Mouse (Mus musculus) embryonic facial prominence, embryonic 12.5 days (tissue): ENCODE data around the gene Lclat1. TPM values are rescaled to one million over a fixed set of nuclear protein-coding genes. Genes with fewer than 3 reads are reported as not detected.
"Not testable (repeated sequence)": the region's sequence is repeated elsewhere in the genome, so short reads cannot be mapped to it uniquely, and the experiment has no call there.

Source experiments
- ATAC-seq: fragments of 200-750 bp; cut with Nextera tagmentation; 2 replicates; pipeline ENCODE4 v1.8.0; 2017; ENCODE audit not compliant: insufficient number of reproducible peaks, insufficient read depth, low FRiP score, low TSS enrichment
- H3K27ac ChIP-seq: fragments of 300-500 bp; sonication (generic); 2 replicates; pipeline ENCODE4 v1.5.1; 2016; ENCODE audit warnings: mild to moderate bottlenecking
- H3K27me3 ChIP-seq: fragments of 300-500 bp; sonication (generic); 2 replicates; pipeline ENCODE4 v1.6.1; 2016; ENCODE audit warnings: mild to moderate bottlenecking, moderate library complexity
- H3K36me3 ChIP-seq: fragments of 300-500 bp; sonication (generic); 2 replicates; pipeline ENCODE4 v1.6.1; 2016; ENCODE audit warnings: mild to moderate bottlenecking
- H3K4me1 ChIP-seq: fragments of 300-500 bp; sonication (generic); 2 replicates; pipeline ENCODE4 v1.6.1; 2016
- H3K4me2 ChIP-seq: fragments of 300-500 bp; sonication (generic); replicated peaks from 2 replicates; pipeline ENCODE4 v1.6.1; 2016; ENCODE audit warnings: mild to moderate bottlenecking, moderate library complexity
- H3K4me3 ChIP-seq: fragments of 300-500 bp; sonication (generic); 2 replicates; pipeline ENCODE4 v1.5.1; 2016; ENCODE audit warnings: mild to moderate bottlenecking
- H3K9ac ChIP-seq: fragments of 300-500 bp; sonication (generic); 2 replicates; pipeline ENCODE4 v1.6.1; 2016; ENCODE audit warnings: mild to moderate bottlenecking, moderate library complexity
- H3K9me3 ChIP-seq: fragments of 300-500 bp; sonication (generic); 2 replicates; pipeline ENCODE4 v1.6.1; 2016; ENCODE audit warnings: mild to moderate bottlenecking, moderate library complexity
- WGBS: fragments of 180-500 bp; shearing (Covaris S2); methylation state at CpG from one replicate; pipeline ENCODE4 v1.1.7; 2016; 5-methylcytosine and 5-hydroxymethylcytosine counted together
- polyA plus RNA-seq: library from polyadenylated mRNA; unstranded; fragments of >200 nt; fragmentation: Nextera tagmentation; extraction: Ambion mirVana; gene quantifications from 2 replicates; pipeline ENCODE4 v1.2.1, GENCODE M21; 2016

The Lclat1 gene
- polyA plus RNA-seq, 1 experiment from 2014 or later = 10.8 TPM

DNA sequence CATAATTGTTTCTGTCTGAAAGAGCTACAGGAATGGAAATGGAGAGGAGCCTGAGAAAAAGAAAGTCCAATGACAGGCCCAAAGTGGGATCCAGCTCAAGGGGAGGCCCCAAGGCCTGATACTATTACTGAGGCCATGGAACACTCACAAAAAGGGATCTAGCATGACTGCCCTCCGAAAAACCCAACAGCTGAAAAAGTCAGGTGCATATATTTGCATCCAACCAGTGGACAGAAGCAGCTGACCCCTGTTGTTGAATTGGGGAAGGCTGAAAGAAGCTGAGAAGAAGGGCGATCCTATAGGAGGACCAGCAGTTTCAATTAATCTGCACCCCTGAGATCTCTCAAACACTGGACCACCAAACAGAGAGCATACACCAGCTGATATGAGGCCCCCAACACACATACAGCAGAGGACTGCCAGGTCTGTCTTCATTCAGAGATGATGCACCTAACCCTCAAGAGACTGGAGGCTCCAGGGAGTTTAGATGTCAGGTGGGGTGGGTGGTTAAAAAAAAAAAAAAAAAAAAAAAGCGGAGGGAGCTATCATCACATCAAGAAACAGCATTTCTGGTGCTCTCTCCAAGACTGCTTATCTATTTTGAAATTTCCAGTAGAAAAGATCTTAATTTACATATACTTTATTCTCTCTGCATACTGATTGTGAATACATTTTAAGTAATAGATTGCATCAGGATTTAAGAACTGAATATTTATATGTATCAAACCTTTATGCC lies 45.2 kb downstream of the Lclat1 start:
- not testable (repeated sequence) for H3K4me2 ChIP-seq, ATAC-seq, H3K4me3 ChIP-seq, H3K27me3 ChIP-seq, H3K27ac ChIP-seq, H3K36me3 ChIP-seq, H3K9me3 ChIP-seq, H3K4me1 ChIP-seq, H3K9ac ChIP-seq
- WGBS = 90% methylated on average over 2 of the region's 3 CpGs

DNA sequence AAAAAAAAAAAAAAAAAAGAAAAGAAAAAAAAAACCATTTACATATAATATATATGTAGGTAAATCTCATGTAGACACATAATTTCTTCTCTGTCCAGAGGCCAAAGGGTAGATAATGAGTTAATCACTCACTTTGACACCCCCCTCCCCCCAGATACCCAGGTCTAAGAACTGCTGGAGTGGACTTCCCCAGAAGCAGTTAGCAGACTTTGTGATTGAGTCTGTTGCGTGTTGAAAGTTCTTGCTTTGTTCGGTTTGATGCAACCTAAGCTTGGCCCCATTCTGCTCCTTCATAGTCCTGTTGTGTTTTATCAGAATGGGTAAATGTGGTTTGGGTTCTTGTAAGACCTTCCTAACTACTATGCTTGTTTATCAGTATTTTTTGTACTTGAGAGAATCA lies 45.9 kb downstream of the Lclat1 start:
- Histone ChIP-seq H3K27ac (no peak overlapping the region), H3K4me3 (no peak overlapping the region), H3K27me3 (no peaks in the 10 kb centered on the region), H3K4me1 (no peaks in the 10 kb centered on the region), H3K9me3 (no peaks in the 10 kb centered on the region), H3K9ac (no peak overlapping the region), H3K36me3 (no peaks in the 10 kb centered on the region), H3K4me2 (no peak overlapping the region)
- no peak for ATAC-seq
- WGBS = 87% methylated on average over 2 of the region's 2 CpGs

DNA sequence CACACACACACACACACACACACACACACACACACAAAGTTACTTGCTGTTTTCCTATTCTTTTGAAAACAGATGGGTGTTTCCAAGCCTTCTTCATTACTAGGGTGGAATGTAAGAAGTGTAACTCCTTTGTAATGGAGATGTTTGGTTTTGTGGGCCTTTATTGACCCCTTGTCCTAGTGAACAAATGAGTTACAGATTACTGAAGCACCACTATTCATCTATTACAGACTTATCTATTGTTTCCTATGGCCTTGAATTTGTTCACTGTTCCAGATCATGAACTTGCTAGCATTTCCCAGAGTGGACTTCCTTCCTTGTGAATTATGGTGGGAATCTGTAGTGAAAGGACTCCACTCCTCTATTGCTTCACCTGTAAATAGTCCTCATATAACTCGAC lies 48.8 kb downstream of the Lclat1 start:
- WGBS = 83% methylated on average over 1 of the region's 1 CpGs
- H3K27ac ChIP-seq = no peak overlapping the region
- no peak overlapping the region for H3K4me3 ChIP-seq
- H3K4me2 ChIP-seq = no peak overlapping the region
- H3K4me1 ChIP-seq = no peaks in the 10 kb centered on the region
- no peaks in the 10 kb centered on the region for H3K9me3 ChIP-seq
- H3K36me3 ChIP-seq = no peaks in the 10 kb centered on the region
- no peak overlapping the region for H3K9ac ChIP-seq
- H3K27me3 ChIP-seq = no peaks in the 10 kb centered on the region
- no peak for ATAC-seq

DNA sequence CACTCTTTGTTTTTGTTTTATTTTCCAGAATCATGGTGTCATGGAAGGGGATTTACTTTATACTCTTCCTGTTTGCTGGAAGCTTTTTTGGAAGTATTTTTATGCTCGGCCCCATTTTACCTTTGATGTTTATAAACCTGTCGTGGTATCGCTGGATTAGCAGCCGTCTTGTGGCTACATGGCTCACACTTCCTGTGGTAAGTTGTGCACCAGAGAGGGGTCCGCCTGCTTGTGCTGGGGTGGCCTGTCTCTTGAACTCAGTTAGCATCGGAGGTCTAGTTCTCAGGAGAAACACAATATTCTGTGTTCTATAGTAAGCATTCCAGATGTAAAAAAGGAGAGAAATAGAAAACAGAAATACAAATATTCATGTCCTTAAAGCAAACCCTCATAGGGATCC lies 54.0 kb downstream of the Lclat1 start:
- Histone ChIP-seq H3K27ac (no peak overlapping the region), H3K27me3 (no peaks in the 10 kb centered on the region), H3K4me1 (no peaks in the 10 kb centered on the region), H3K36me3 (no peaks in the 10 kb centered on the region), H3K9ac (no peak overlapping the region), H3K4me2 (no peak overlapping the region), H3K4me3 (no peak overlapping the region), H3K9me3 (no peaks in the 10 kb centered on the region)
- ATAC-seq = no peak
- WGBS = 70% methylated on average over 6 of the region's 6 CpGs

DNA sequence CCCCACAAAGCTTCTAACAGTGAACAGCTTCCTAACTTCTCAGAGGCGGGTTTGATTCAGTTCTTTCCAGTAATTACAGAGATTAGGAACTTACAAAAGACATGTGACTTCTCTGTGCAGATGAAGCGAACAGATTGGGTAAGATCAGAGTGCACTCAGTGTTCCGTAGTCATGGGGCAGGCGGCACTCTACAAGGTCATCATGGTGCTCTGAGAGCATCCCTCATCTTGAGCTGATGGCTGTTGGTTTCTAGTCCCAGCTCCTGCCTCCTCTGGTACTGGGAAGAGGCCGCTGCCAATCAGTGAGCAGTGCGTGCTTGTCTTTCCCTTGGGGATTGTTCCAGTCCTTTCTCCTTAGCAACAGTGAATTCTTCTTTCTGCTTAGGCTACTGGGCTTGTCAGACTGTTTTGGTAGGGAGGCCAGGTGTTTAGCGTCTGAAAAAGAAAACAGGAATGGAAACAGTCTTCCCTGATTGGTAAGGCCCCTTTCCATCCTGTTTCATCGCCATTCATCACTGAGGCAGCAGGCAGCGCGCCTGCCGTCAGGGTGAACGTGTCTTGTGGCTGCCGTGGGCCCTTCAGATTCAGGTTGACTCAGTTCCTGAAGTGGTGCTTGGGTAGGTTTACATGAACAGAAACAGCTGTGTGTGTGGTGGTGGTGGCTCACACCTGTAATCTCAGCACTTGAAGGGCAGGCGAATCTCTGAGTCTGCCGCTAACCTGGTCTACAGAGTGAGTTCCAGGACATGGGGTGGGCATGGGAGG lies 54.8 kb downstream of the Lclat1 start:
- no peaks in the 10 kb centered on the region for H3K4me1 ChIP-seq
- H3K27ac ChIP-seq = no peak overlapping the region
- no peaks in the 10 kb centered on the region for H3K36me3 ChIP-seq
- no peak for ATAC-seq
- H3K9ac ChIP-seq = no peak overlapping the region
- H3K9me3 ChIP-seq = no peaks in the 10 kb centered on the region
- WGBS = 78% methylated on average over 15 of the region's 15 CpGs
- no peaks in the 10 kb centered on the region for H3K27me3 ChIP-seq
- no peak overlapping the region for H3K4me2 ChIP-seq
- no peak overlapping the region for H3K4me3 ChIP-seq

DNA sequence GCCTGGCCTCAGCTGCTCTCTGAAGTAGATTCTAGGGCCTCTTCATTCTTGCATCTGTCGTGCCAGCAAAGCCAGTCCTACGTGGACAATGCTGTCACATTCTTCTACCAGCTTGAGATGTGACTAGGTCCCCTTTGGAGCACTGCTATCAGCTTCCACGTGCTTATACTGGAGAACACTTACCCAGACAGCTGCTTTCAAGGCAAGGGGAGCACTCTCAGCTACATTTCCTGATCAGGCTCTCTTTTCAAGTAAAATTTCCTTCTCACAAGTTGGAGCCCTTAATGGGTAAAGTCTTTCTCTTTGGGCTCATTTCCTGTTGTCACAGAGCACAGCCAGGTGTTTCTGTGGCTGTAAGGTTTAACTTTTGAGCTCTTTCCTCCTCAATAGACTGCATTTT lies 55.8 kb downstream of the Lclat1 start:
- ATAC-seq = no peak
- Histone ChIP-seq H3K4me3 (no peak overlapping the region), H3K27ac (no peak overlapping the region), H3K9me3 (no peaks in the 10 kb centered on the region), H3K27me3 (no peaks in the 10 kb centered on the region), H3K9ac (no peak overlapping the region), H3K4me2 (no peak overlapping the region), H3K4me1 (no peaks in the 10 kb centered on the region), H3K36me3 (no peaks in the 10 kb centered on the region)
- 69% methylated on average over 3 of the region's 3 CpGs for WGBS

DNA sequence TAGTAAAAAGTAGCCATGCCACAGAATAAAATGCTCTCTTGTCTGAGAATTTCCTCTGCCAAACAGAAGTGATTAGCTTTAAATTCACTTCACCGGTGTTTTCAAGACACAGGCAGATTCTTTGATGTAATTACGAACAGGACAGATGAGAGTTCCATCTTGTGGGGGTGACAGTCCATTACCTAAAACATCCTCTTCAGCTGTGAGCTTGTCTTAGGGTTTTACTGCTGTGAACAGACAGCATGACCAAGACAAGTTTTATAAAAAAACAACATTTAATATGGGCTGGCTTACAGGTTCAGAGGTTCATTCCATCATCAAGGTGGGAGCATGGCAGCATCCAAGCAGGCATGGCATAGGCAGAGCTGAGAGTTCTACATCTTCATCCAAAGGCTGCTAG lies 56.3 kb downstream of the Lclat1 start:
- Histone ChIP-seq H3K27me3 (no peaks in the 10 kb centered on the region), H3K4me2 (no peak overlapping the region), H3K9ac (no peak overlapping the region), H3K4me1 (no peaks in the 10 kb centered on the region), H3K9me3 (no peaks in the 10 kb centered on the region), H3K27ac (no peak overlapping the region), H3K36me3 (no peaks in the 10 kb centered on the region), H3K4me3 (no peak overlapping the region)
- ATAC-seq = no peak
- WGBS = 80% methylated on average over 2 of the region's 2 CpGs

DNA sequence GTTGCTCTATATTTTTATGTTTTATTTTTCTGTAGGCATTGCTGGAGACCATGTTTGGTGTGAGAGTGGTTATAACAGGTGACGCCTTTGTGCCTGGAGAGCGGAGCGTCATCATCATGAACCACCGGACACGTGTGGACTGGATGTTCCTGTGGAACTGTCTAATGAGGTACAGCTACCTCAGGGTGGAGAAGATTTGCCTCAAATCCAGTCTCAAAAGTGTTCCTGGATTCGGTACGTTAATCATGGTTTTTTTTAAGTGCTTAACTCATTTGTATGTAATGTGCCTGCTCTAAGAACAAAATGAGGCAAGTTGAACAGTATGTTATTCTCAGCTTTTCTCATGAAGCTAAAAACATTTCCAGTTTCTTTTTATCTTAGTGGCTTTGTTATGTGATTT lies 61.7 kb downstream of the Lclat1 start:
- no peaks in the 10 kb centered on the region for H3K4me1 ChIP-seq
- no peak overlapping the region for H3K4me3 ChIP-seq
- peaks cover 9% of the 10 kb centered on the region; the same call in 1 of the 2 replicates for H3K36me3 ChIP-seq
- H3K9ac ChIP-seq = no peak overlapping the region
- WGBS = 93% methylated on average over 7 of the region's 7 CpGs
- H3K9me3 ChIP-seq = no peaks in the 10 kb centered on the region
- no peak overlapping the region for H3K4me2 ChIP-seq
- no peaks in the 10 kb centered on the region for H3K27me3 ChIP-seq
- H3K27ac ChIP-seq = no peak overlapping the region
- no peak for ATAC-seq

DNA sequence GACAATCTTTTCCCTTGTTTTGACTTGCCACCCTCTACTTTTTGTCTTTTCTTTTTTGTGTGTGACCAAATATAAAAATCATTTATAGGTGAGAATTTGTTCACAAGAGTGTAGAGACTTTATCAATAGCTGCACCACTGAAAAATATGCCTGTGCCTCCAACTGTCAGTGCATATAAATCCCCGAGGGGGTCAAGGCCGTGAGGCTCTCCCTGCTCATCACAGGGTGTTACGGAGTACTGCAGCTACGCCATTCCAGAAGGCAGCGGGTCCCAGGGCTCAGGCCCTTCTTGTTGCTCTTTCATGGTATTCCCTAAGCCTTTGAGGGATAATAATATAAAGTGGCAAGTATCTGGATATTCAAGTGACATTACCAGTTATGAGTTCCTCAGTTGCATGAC lies 62.4 kb downstream of the Lclat1 start:
- 89% methylated on average over 5 of the region's 5 CpGs for WGBS

DNA sequence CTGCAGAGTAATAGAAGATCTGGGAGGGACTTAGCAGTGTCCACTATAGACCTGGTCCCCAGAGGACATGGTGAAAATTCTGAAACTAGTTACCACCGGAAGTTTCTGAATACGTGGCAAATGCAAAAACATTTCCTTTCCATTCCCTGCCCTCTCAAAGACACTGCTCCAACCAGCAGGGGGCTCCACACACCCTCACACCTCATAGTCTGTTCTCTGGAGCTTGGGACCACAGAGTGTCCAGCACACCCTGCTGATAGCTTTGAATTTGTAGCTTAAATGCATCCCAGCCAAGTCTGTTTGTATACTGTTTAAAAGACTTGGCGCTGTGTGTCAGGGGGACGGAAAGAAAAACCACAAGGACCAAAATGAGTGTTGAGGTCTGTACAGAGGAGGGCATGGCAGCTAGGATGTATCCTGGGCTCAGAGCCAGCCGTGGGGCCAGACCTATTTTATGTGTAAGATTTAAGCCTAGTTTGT lies 66.3 kb downstream of the Lclat1 start:
- H3K27ac ChIP-seq = peak overlapping the region; percentile 9; the same call in 1 of the 2 replicates
- H3K4me2 ChIP-seq = no peak overlapping the region
- no peak for ATAC-seq
- H3K9me3 ChIP-seq = no peaks in the 10 kb centered on the region
- H3K4me1 ChIP-seq = no peaks in the 10 kb centered on the region
- 56% methylated on average over 5 of the region's 5 CpGs for WGBS
- H3K36me3 ChIP-seq = peaks cover 9% of the 10 kb centered on the region; the same call in 1 of the 2 replicates
- H3K9ac ChIP-seq = no peak overlapping the region
- H3K4me3 ChIP-seq = no peak overlapping the region
- no peaks in the 10 kb centered on the region for H3K27me3 ChIP-seq

More for the DNA sequence above, 62.4 kb downstream of the Lclat1 start:
- Histone ChIP-seq H3K4me1 (no peaks in the 10 kb centered on the region), H3K27ac (no peak overlapping the region), H3K4me3 (no peak overlapping the region), H3K4me2 (no peak overlapping the region), H3K36me3 (peaks cover 9% of the 10 kb centered on the region; the same call in 1 of the 2 replicates), H3K27me3 (no peaks in the 10 kb centered on the region), H3K9ac (no peak overlapping the region), H3K9me3 (no peaks in the 10 kb centered on the region)
- ATAC-seq = no peak

DNA sequence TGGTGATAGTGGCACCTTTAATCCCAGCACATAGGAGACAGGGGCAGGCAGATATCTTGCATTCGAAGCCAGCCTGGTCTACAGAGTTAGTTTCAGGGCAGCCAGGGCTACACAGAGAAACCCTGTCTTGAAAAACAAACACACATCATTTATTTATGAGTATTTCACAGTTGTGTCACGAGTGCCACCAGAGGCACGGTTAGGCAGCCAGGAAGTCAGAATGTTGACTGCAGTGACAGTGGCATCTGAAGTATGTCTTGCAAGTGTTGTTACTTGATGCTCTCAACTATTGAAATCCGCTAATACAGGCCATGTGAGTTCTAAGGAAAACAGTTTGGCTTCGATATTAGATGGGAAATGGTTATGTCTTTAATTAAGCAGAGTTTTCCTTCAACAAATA lies 67.9 kb downstream of the Lclat1 start:
- no peak overlapping the region for H3K4me3 ChIP-seq
- H3K9me3 ChIP-seq = no peaks in the 10 kb centered on the region
- H3K4me1 ChIP-seq = no peaks in the 10 kb centered on the region
- WGBS = 64% methylated on average over 5 of the region's 5 CpGs
- no peak overlapping the region for H3K4me2 ChIP-seq
- H3K27me3 ChIP-seq = no peaks in the 10 kb centered on the region
- H3K36me3 ChIP-seq = 0 out of 2 replicates have a peak, but pooled peaks cover under 1% of the 10 kb centered on the region
- no peak for ATAC-seq
- H3K9ac ChIP-seq = no peak overlapping the region
- H3K27ac ChIP-seq = no peak overlapping the region

DNA sequence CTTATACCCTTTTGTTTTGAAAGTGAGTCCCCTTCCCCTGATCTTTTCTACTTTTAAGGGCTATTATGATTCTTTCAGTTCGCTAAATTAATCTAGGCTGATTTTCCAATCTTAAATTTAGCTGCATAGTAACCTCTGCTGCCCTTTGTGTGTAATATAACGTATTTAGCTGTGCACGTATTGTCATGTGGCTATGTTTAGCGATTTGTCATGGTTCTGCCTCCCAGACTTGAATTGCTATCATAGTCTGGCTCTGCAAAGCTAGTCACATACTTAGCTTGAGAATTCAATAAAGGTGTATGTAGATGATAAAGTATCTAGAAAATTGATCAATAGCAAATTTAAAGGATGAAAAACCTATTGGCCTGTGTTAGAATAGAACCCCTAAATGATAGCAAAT lies 69.3 kb downstream of the Lclat1 start:
- H3K4me1 ChIP-seq = no peaks in the 10 kb centered on the region
- ATAC-seq = no peak
- WGBS = 74% methylated on average over 4 of the region's 4 CpGs
- H3K4me3 ChIP-seq = no peak overlapping the region
- H3K9me3 ChIP-seq = no peaks in the 10 kb centered on the region
- H3K36me3 ChIP-seq = no peaks in the 10 kb centered on the region
- H3K27me3 ChIP-seq = no peaks in the 10 kb centered on the region
- H3K4me2 ChIP-seq = no peak overlapping the region
- no peak overlapping the region for H3K9ac ChIP-seq
- H3K27ac ChIP-seq = no peak overlapping the region
